Mouse (Mus musculus) layer of hippocampus, adult 8-10 months (tissue): Measurements from ENCODE around the gene Itpr1. TPM values are rescaled to one million over a fixed set of nuclear protein-coding genes. Genes with fewer than 3 reads are reported as not detected.

Source experiments
- DNase-seq, 2 experiments: peaks; one replicate each; pipeline ENCODE4 v3.0.0; 2022; ENCODE audit warnings: low spot score in 2 of 2
- total RNA-seq, 4 experiments: library from RNA; stranded (reverse); gene quantifications; 2 replicates each; pipeline ENCODE4 v1.2.4; 2022

The Itpr1 gene
- total RNA-seq, 4 experiments from 2014 or later = 277 to 326 (median 299) TPM

DNA sequence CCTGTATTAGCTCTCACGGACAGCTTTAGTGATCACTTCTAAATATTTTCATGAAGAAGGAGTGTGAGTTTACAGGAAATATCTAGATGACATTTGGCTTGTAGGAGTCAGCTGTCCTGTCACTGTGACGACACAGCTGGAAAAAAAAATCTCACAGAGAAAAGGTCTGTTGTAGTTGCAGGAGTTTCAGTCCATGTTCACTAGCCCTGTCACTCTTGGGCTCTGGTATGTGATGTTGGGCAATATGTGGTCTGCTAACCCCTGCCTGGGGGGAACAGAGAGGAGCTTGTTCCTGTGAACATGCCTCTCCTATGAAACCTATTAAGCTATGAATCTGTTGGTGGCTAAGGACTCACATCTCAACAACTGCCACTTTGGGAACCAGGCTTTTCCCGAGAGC lies 166.1 kb downstream of the Itpr1 start:
- no peak for DNase-seq

GRCm38 (mm10) chr6:108380209-108380608 lies 167.3 kb downstream of the Itpr1 start:
- DNase-seq = no peak

DNA sequence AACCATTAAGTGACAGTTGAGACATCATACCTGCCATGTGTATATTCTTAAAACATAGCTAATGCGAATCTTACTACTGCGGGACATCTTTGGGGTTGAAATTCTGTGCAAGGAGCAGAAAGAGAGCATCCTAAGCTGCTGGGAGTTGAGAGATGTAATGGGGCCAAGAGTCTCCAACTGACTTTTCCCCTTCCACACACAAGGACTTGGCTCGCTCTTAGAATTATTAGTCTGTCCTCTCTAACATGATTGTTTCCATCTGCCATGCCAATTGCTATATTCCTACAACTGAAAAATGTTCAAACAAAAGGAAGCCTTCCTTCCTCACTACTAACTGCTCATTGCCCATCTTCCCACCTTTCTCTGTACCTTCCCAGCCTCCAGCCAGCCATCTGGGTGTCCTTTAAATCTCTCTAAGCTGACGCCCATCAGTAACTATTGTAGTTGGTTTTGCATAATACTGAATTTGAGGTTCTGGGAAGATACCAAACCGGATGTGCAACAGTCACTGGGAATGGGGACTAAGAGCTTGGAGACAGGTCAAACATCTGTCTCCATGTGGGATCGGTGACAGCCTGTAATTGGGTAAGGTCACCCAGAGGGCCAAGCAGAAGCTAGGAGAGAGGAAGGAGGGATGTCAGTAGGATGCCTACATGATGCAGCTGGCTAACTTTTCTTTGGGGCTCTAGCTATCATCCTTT lies 177.9 kb downstream of the Itpr1 start:
- DNase-seq = no peak

DNA sequence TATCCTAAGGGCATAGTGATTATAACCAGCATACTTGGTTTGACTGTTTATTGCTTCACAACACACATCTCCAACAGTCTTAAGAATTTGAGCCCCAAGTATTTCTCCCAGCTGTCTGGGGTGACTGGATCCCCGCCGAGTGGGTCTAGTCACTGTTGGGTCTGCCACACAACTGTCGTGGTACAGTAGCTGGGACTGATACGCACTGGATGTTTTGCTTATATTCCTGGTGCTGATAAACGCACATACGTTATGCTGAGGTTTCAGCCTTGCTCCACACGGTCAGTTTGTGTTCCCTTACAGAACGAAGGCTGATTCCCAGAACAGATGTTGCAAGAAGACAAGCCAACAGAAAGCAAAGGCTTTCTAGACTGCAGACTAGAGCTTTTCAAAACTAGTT lies 180.2 kb downstream of the Itpr1 start:
- no peak for DNase-seq

DNA sequence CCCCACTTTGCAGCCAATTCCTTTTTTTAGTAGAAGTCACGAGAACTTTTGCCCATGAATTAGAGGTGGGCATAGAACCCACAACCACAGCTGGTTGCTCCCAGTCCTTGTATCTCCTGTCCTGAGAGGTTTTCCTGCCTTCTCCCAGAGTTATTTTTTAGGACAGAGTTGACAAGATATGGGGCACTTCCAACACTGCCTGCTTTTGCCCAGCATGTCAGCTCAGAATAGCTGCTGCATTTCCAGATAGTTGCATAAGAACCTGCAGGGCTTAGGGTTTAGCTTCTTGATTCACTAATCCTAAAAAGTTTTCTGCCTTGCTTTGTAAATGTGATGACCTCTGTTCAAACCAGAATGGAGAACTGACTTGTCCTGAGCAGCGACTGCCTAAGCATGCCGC lies 185.1 kb downstream of the Itpr1 start:
- DNase-seq = no peak

- DNase-seq = no peak
Observed at GRCm38 (mm10) chr6:108401412-108401955, 188.6 kb downstream of the Itpr1 start.

DNA sequence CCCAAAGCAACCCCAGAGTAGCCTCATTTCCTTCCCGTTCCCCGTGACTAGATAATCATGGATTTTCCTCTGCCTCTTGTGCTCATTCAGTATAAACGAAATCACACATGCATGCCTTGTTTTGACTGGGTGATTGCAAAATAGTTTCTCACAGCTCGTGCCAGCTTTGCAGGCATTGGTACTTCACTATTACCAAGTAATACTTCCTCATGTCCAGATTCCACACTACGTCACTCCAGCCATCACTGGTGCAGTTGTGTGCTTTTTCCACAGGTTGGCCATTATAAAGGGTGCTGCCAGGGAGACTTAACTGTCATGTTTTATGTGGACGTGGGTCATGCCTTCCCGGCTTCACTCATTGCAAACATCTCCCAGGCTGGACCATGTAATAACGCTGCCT lies 191.8 kb downstream of the Itpr1 start:
- no peak for DNase-seq

GRCm38 (mm10) chr6:108408053-108408452 lies 195.2 kb downstream of the Itpr1 start:
- peak in 1 of 2 experiments; percentile 40 for DNase-seq

DNA sequence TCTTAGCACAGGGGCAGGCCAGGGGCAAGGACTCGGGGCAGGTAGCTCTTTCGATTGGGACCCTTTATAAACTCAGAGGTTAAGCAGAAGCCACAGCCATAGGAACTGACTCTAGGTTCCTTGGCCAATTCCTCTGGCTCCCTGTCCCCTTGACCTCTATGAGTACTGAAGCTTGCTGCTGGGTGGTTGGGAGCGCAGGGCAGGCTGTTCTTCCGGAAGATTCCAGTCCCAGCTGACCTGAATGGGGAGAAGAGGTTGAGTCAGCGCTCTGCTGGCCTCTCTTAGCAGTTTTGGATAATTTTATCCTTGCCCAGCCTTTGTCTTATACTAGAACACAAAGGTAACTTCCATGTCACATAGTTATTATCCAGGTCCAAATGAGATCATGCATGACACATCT lies 195.8 kb downstream of the Itpr1 start:
- no peak for DNase-seq

DNA sequence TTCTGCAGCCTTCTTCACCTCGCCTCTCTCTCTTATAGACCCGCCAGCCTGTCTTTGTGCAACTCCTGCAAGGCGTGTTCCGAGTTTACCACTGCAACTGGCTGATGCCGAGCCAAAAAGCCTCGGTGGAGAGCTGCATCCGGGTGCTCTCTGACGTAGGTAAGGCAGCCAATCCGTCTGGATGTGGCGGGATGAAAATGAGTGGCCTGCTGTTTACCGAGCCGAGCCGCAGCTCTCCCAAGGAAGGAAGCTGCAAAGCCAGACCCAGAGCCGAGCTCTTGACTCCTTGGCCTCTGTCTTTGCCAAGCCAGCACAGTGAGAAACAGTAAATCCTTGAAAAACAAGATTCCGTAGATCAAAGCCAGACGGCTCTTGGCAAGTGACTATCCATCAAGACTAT lies 197.9 kb downstream of the Itpr1 start:
- no peak for DNase-seq

- no peak for DNase-seq
Observed at GRCm38 (mm10) chr6:108411201-108411600, 198.3 kb downstream of the Itpr1 start.

DNA sequence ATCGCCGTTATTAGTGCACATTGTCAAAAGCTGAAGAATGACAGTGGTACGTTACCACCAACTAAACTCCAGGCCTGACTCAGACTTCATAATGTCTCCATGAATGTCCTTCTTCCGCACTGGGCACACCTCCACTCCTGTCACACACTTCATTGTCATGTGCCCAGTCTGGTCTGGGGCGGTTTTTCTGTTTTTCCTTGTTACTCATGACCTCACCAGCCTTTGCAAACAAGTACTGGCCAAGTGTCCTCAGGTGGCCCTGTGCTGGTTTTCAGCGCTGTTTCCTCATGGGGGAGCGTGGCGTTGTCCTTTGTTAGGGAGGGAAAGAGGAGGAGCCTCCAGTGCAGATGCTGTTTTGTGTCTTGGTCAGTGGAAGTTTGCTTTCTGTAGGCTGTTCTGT lies 200.1 kb downstream of the Itpr1 start:
- DNase-seq = no peak

DNA sequence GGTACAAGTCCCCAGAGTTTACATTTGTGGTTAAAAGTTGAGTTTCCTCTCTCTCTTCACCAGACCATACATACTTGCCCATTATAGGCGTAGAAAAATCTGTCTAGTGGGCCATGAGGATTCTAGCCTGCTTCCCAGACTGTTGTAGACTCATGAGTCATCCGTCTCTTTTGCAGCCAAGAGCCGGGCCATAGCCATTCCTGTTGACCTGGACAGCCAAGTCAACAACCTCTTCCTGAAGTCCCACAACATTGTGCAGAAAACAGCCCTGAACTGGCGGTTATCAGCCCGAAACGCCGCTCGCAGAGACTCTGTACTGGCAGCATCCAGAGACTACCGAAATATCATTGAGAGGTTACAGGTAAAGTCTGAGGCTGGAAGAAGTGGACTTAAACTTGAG lies 200.7 kb downstream of the Itpr1 start:
- DNase-seq = no peak

GRCm38 (mm10) chr6:108415847-108416246 lies 203.0 kb downstream of the Itpr1 start:
- no peak for DNase-seq

DNA sequence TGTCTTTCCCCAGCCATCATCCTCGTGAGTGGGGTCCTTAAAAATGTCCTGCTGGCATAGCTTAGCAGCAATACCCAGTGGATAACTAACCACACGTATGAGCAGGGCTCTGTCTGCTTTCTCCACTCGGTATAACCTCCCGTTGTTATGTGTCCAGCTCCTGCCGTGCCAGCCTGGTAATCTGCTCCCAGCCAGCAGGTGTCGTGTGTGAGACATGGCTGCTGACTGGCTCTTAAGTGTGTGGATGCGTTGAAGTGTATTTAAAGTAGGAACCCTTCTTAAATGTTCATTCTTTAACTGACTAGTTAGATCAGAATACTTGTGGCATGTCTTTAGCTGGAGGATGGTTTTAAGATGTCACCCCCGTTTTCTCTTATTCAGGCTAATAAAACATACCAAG lies 204.6 kb downstream of the Itpr1 start:
- peak in 1 of 2 experiments; percentile 66 for DNase-seq

DNA sequence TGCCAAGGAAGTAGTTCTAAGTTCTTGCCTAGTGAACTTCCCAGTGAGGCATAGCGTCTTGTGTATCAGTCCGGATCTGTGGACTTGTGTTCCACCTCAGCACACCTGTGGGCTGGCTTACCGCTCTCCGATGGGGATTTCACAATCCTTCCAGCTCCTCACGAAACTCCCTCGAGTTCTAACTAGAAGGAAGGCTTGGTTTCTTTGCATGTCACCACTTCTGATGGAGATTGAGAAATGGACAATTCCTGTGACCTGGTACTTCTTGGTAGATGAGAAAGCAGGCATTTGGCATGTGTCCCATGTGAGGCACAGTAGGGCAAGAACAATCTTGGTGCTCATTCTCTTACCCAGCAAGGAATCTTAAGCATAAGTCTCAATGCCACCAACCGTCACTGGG lies 205.3 kb downstream of the Itpr1 start:
- no peak for DNase-seq

DNA sequence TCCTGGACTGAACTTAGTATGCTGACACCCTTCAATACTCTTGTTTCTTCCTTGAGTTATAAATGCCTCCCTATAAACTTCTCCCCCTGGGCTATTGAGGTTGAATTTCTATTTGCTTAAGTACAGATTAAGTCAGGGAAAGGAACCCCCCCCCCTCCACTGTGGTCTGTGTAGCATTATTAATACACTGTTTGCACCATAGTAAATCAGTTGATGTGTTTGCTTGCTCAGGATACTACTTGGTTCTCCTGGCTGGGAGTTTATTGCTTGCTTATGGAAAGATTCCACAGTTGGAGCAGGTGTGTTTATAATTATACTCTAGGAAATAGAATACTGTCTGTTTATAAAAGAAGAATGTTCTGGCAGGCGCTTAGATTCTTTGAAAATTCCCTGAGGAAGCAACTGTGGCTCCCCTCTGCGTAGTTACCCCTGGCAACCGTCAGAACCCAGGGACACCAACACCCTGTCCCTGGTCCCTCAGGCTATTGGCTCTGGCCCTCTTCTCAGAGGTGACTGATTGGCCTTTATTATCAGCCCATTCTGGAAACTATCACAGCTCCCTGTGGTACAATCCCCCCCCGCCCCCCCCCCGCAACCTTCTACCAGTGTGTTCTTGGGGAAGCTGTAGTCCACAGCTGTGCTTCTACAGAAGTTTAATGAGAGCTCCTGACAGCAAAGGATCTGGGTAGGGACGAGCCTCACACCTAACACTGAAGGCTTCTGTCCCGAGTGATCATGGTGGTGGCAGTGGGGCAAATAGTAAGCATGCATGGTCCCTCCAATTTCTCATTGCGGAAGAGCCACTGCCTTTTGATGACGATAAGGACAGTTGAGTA lies 212.1 kb downstream of the Itpr1 start:
- no peak for DNase-seq

GRCm38 (mm10) chr6:108426789-108427188 lies 213.9 kb downstream of the Itpr1 start:
- DNase-seq = peak; percentile 91 to 93

GRCm38 (mm10) chr6:108428383-108428782 lies 215.5 kb downstream of the Itpr1 start:
- no peak for DNase-seq

GRCm38 (mm10) chr6:108429950-108430349 lies 217.1 kb downstream of the Itpr1 start:
- DNase-seq = no peak

DNA sequence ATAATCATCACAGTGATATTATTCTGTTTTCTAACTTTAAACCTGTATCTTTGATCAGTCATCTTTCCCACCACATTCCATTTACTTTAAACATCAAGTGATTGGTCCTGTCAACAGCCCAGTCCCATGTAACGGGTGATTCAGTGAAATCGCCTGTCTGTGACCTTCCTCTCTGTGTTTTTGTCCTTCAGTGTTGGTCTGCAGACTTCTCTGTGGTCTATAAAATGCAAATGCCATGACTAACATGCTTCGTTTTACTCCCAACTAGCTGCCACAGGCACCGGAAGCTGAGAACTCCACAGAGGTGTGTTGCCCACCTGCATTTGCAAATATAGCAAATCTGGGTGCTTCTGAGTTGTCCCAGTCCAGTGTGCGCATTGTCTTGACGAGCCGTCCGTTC lies 218.3 kb downstream of the Itpr1 start:
- no peak for DNase-seq

- DNase-seq = no peak
Observed at GRCm38 (mm10) chr6:108432836-108433235, 219.9 kb downstream of the Itpr1 start.

GRCm38 (mm10) chr6:108434816-108435215 lies 221.9 kb downstream of the Itpr1 start:
- no peak for DNase-seq
